Mouse (Mus musculus) olfactory bulb, adult 2 months (tissue): ENCODE measurements around the gene Ccnyl1.

Source experiments
- CTCF ChIP-seq: fragments of 200-500 bp; IDR thresholded peaks from 2 replicates; pipeline ENCODE4 v1.5.1; 2012; ENCODE audit warnings: low read depth, mild to moderate bottlenecking, low read length, moderate library complexity; ENCODE audit not compliant: insufficient read depth
- POLR2A ChIP-seq: fragments of 200-500 bp; IDR thresholded peaks from 2 replicates; pipeline ENCODE4 v1.6.1; 2012; ENCODE audit warnings: mild to moderate bottlenecking, low read depth, low read length, moderate library complexity; ENCODE audit not compliant: insufficient read depth

DNA sequence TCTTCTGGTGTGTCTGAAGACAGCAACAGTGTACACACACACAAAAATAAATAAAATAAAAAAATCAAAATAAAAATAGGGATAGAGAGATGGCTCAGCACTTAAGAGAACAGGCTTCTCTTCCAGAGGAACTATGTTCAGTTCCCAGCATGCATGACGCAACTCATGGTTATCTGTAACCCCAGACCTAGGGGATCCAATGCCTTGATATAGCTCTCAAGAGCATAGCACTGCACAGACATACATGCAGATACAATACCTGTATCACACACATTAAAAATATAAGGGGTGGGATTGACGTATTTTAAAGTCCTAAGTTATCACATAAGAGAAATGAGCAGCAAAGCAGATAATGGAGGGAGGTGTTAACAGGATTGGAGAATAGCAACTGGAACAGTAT, 5.8 kb upstream of the Ccnyl1 start:
- TF ChIP-seq POLR2A, result no peak
- TF ChIP-seq CTCF, result no peak
